Mouse (Mus musculus) duodenum, adult 2 months (tissue): Measurements from ENCODE around the gene Atp1b3. TPM values are rescaled to one million over a fixed set of nuclear protein-coding genes. Genes with fewer than 3 reads are reported as not detected.

ENCODE experiments used
- polyA plus RNA-seq: library from polyadenylated mRNA; depleted of rRNA; stranded (reverse); fragments of >200 nt; gene quantifications from 2 replicates; pipeline ENCODE4 v1.2.3, GENCODE M21; 2012; ENCODE audit warnings: low replicate concordance; rRNA removed

The Atp1b3 gene
- 23.9 and 35.7 TPM in 2 replicates for polyA plus RNA-seq

GRCm38 (mm10) chr9:96364141-96364838, at the start of gene Atp1b3:
Gene Atp1b3, minus strand, starts transcription at chr9:96364442.

Other genes starting within 250 kb of the Atp1b3 start
- gene Gk5, start 245.1 kb downstream of the Atp1b3 start, polyA plus RNA-seq: 1.4 and 3.9 TPM in 2 replicates
- gene Tfdp2, start 168.2 kb downstream of the Atp1b3 start, polyA plus RNA-seq: 15.9 and 17.6 TPM in 2 replicates
- gene Rnf7, start 114.2 kb upstream of the Atp1b3 start, polyA plus RNA-seq: 60.8 and 68.8 TPM in 2 replicates
- gene Gm28729, start 160.8 kb upstream of the Atp1b3 start, polyA plus RNA-seq: 0.05 TPM in 1 of 2 replicates, not detected in the other